Mouse (Mus musculus) adrenal gland, postnatal 0 days (tissue): ENCODE measurements around the gene Cd19. TPM values are rescaled to one million over a fixed set of nuclear protein-coding genes. Genes with fewer than 3 reads are reported as not detected.

Experiments used
- microRNA-seq: library from miRNA; unstranded; fragments of <30 nt; microRNA quantifications from one replicate; pipeline ENCODE4, GENCODE M21; 2016; ENCODE audit warnings: borderline replicate concordance; ENCODE audit not compliant: insufficient number of aligned reads
- polyA plus RNA-seq: library from polyadenylated mRNA; unstranded; fragments of >200 nt; fragmentation: Nextera tagmentation; extraction: Ambion mirVana; gene quantifications from 2 replicates; pipeline ENCODE4 v1.2.1, GENCODE M21; 2015

Gene Cd19
- polyA plus RNA-seq = 0.88 and 1.1 TPM in 2 replicates

GRCm38 (mm10) chr7:126414725-126415124, at the start of gene Cd19:
Gene Cd19 (minus strand): TSS chr7:126414889.

GRCm38 (mm10) chr7:126463004-126463403, 48.3 kb upstream of the Cd19 start, which contains the start of gene Atp2a1:
Gene Atp2a1 (minus strand): TSS chr7:126463108.

DNA sequence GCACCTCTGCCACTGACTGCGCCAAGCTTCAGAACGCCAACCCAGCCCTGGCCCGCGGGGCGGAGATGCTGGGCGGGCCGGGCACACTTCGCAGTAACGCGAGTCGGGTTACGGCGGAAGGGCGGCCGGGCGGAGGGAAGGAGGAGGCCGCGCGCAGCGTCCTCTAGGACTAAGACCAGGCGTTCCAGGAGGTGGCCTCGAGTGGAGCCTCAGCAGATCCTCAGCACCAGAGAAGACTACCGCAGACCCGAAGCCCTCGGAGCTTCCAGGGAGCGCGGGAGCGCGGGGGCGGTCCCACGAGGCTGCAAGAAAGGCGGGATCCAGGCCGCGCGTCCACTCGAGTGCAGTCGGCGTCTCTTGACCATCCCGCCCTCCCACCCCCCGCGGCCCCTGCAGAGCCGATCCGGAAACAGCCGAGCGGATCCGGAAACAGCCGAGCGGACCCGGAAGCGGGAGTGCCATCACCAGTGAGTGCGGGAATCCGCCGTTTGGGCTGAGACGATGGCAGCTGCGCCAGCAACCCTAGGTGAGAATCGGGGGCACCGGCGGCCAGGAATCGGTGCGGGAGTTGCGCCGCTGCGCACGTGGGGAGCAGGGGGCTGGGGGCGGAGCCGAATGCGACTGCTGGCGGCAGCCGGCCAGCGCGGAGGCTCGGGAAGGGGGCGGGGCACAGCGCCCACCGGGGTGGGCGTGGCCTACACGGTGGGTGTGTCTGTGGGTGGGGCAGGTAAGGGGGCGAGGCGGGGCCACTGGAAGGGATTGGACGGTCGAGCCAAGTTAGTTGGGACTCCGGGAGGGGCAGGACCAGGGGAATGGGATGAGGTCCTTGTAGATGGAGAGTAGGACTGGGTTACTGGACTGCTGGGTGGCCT, 14.2 kb upstream of the Cd19 start, which contains the start of gene Rabep2:
Gene Rabep2, plus strand, starts transcription at position 129 of the 872 bp plus-strand sequence.

DNA sequence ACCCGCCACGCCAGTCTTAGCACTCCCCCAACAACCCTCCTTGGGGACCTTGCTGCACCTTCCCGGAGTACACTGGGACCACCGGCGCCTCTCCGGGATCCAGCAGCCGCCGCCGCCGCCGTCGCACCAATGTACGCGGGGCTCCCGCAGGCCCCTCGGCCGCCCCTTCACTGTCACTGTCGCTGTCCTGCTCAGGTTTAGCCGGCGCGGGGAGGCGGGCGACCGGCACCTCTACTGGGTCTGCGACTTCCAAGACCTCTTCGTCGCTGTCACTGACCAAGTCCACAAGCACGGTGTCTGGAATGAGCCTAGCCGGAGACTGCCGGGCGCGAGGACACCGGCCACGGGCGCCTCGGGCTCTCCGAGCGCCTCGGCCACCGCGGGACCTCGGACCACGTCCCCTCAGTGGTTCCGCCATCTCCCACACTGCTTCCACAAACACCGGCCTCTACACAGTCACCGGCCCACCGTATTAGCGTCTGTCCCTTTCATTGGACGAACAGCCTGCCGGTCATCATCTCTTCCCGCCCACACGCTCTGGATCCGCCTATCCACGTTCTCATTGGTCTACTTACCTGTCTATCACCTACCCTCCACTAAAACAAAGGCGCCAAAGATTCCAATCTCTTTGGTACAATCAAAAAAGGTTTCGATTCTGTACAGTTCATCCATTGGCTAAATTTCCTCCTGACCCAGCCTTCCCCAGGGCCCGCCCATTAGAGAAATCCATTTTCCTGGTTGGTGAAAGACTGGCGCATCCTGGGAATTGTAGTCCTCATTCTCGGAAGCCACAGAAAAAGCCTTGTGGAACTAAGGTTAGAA, 18.2 kb downstream of the Cd19 start, which contains the start of gene Nfatc2ip:
Gene Nfatc2ip, minus strand, starts transcription at position 440 of the 822 bp plus-strand sequence.

DNA sequence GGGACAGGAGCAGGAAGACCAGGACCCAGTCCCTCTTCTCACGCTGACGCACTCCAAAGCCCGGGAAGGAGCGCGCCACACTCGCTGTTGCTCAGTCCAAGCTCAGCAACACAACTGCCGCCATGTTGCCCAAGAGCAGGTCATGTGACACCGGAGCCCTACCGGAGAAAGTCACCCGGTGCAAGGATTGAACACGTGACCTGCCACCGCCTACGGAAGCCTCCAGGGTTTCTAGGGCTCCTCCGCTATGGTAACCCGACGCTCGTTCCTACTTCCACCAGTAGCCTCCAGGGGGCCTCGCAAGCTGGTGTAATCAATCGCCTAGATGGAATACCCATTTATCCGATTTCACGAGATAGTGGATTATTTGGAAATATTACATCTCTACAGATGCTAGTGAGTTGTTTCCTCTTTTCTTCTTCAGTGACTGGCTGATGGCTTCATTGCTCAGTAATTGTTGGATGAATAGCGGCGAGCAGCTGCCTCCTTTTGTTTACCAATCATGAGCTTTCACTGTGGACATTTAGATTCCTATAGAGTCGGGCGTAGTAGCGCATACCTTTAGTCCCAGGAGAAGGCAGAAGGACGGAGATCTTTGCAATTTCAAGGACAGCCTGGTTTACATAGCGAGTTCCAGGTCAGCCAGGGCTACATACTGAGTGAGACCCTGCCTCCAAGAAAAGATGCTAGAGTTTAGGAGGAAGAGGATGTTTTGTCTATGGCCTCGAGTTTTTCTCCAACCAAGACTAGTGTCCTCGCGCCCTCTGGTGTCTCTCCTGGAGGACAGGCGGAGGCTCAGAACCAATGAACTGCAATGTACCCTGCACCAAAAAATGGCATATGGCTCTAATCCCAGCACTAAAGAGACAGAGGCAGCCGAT, 37.2 kb downstream of the Cd19 start, which contains the start of gene Spns1:
Gene Spns1, minus strand, starts transcription at position 173 of the 881 bp plus-strand sequence.

DNA sequence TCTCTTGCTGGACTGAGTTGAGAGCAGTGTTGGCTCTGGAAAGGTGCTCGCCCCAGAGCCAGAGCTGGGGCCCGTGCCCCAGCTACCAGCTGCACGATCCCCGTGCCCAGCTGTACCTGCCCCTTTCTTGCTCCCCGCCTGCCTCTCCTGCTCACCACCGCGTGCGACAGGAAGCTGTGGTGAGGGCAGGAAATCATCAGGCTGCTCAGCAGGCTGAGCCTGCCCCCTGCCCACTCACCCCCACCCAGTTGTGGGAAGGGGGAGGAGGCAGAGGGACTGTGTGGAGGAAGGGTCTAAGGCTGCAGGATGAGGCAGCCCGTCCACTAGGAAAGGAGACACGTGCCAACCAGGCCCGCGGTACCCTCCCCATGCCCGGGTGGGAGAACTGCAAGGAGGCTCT, 45.3 kb downstream of the Cd19 start, which contains the start of gene Lat:
Gene Lat, minus strand, starts transcription at position 178 of the 400 bp plus-strand sequence.

Small RNA genes lying within 50 kb of the gene (microRNA-seq; reads per million reads assigned to microRNA genes)
- gene Mir7058 = not detected

Other genes with a start within 250 kb of the Cd19 start
- 21.7 and 30.8 TPM in 2 replicates for gene Xpo6, start 214.4 kb downstream of the Cd19 start, polyA plus RNA-seq
- gene Sbk1, start 142.3 kb downstream of the Cd19 start, polyA plus RNA-seq = 19.5 and 27.7 TPM in 2 replicates
- gene Lat, start 45.3 kb downstream of the Cd19 start, polyA plus RNA-seq = 1.2 and 1.6 TPM in 2 replicates
- gene Spns1, start 37.4 kb downstream of the Cd19 start, polyA plus RNA-seq = 35.3 and 41.7 TPM in 2 replicates
- gene Nfatc2ip, start 18.2 kb downstream of the Cd19 start, polyA plus RNA-seq = 1.8 and 1.9 TPM in 2 replicates
- gene Rabep2, start 13.9 kb upstream of the Cd19 start, polyA plus RNA-seq = 26.7 and 56.7 TPM in 2 replicates
- 2.9 and 14.1 TPM in 2 replicates for gene Atp2a1, start 48.2 kb upstream of the Cd19 start, polyA plus RNA-seq
- 29.9 and 34.6 TPM in 2 replicates for gene Sh2b1, start 60.5 kb upstream of the Cd19 start, polyA plus RNA-seq
- 52.7 and 111 TPM in 2 replicates for gene Tufm, start 72.5 kb upstream of the Cd19 start, polyA plus RNA-seq
- gene Atxn2l, start 88.5 kb upstream of the Cd19 start, polyA plus RNA-seq = 31.8 and 38.3 TPM in 2 replicates
- 124 and 159 TPM in 2 replicates for gene Eif3c, start 151.5 kb upstream of the Cd19 start, polyA plus RNA-seq
- 0.87 and 1.9 TPM in 2 replicates for gene Apobr, start 170.1 kb upstream of the Cd19 start, polyA plus RNA-seq
- gene Cln3, start 170.9 kb upstream of the Cd19 start, polyA plus RNA-seq = 18.2 and 21.2 TPM in 2 replicates
- gene Il27, start 180.1 kb upstream of the Cd19 start, polyA plus RNA-seq = not detected in 2 replicates
- 25.1 and 37.7 TPM in 2 replicates for gene Nupr1, start 216.0 kb upstream of the Cd19 start, polyA plus RNA-seq
- 21.8 and 29.0 TPM in 2 replicates for gene Sgf29, start 234.4 kb upstream of the Cd19 start, polyA plus RNA-seq